Mouse (Mus musculus) forebrain, embryonic 13.5 days (tissue): ENCODE results near the gene Zbtb5. TPM values are rescaled to one million over a fixed set of nuclear protein-coding genes. Genes with fewer than 3 reads are reported as not detected.
A peak's percentile ranks its signal among the peaks of the same experiment; 100 is the strongest.

Experiments
- ATAC-seq: fragments of 200-750 bp; cut with Nextera tagmentation; 2 replicates; pipeline ENCODE4 v1.8.0; 2017
- H3K27ac ChIP-seq: fragments of 300-500 bp; sonication (generic); 2 replicates; pipeline ENCODE4 v1.5.1; 2015; ENCODE audit warnings: inconsistent platforms, mild to moderate bottlenecking, moderate library complexity
- H3K27me3 ChIP-seq: fragments of 300-500 bp; sonication (generic); 2 replicates; pipeline ENCODE4 v1.6.1; 2015; ENCODE audit warnings: mild to moderate bottlenecking, inconsistent platforms
- H3K36me3 ChIP-seq: fragments of 300-500 bp; sonication (generic); 2 replicates; pipeline ENCODE4 v1.6.1; 2015; ENCODE audit warnings: mild to moderate bottlenecking, inconsistent platforms; ENCODE audit not compliant: poor library complexity, severe bottlenecking
- H3K4me1 ChIP-seq: fragments of 300-500 bp; sonication (generic); 2 replicates; pipeline ENCODE4 v1.6.1; 2015; ENCODE audit warnings: inconsistent platforms
- H3K4me2 ChIP-seq: fragments of 300-500 bp; sonication (generic); 2 replicates; pipeline ENCODE4 v1.6.1; 2015; ENCODE audit warnings: inconsistent platforms, mild to moderate bottlenecking, moderate library complexity
- H3K4me3 ChIP-seq: fragments of 300-500 bp; sonication (generic); 2 replicates; pipeline ENCODE4 v1.5.1; 2015; ENCODE audit warnings: mild to moderate bottlenecking, inconsistent platforms
- H3K9ac ChIP-seq: fragments of 300-500 bp; sonication (generic); 2 replicates; pipeline ENCODE4 v1.6.1; 2015; ENCODE audit warnings: mild to moderate bottlenecking, inconsistent platforms
- H3K9me3 ChIP-seq: fragments of 300-500 bp; sonication (generic); replicated peaks from 2 replicates; pipeline ENCODE4 v1.6.1; 2016; ENCODE audit warnings: inconsistent platforms
- WGBS: fragments of 180-500 bp; shearing (Covaris S2); methylation state at CpG from one replicate; pipeline ENCODE4 v1.1.7; 2015; 5-methylcytosine and 5-hydroxymethylcytosine counted together
- polyA plus RNA-seq: library from polyadenylated mRNA; unstranded; fragments of >200 nt; fragmentation: Nextera tagmentation; extraction: Ambion mirVana; gene quantifications from 2 replicates; pipeline ENCODE4 v1.2.1, GENCODE M21; 2015

Gene Zbtb5
- polyA plus RNA-seq, 1 experiment from 2014 or later: 41.4 TPM

GRCm38 (mm10) chr4:45036048-45036447 lies 23.8 kb upstream of the Zbtb5 start:
- no peak overlapping the region for H3K4me3 ChIP-seq
- no peak for ATAC-seq
- peaks cover 86% of the 10 kb centered on the region for H3K36me3 ChIP-seq
- 94% methylated on average over 10 of the region's 10 CpGs for WGBS
- H3K4me2 ChIP-seq: no peak overlapping the region
- no peaks in the 10 kb centered on the region for H3K9me3 ChIP-seq
- no peak overlapping the region for H3K27ac ChIP-seq
- H3K27me3 ChIP-seq: no peaks in the 10 kb centered on the region
- H3K9ac ChIP-seq: no peak overlapping the region
- H3K4me1 ChIP-seq: no peaks in the 10 kb centered on the region

- H3K36me3 ChIP-seq: peaks cover 86% of the 10 kb centered on the region
- no peaks in the 10 kb centered on the region for H3K4me1 ChIP-seq
- no peak for ATAC-seq
- no peak overlapping the region for H3K4me2 ChIP-seq
- no peak overlapping the region for H3K4me3 ChIP-seq
- H3K27ac ChIP-seq: no peak overlapping the region
- no peaks in the 10 kb centered on the region for H3K27me3 ChIP-seq
- 87% methylated on average over 16 of the region's 16 CpGs for WGBS
- no peaks in the 10 kb centered on the region for H3K9me3 ChIP-seq
- H3K9ac ChIP-seq: no peak overlapping the region
Measured at GRCm38 (mm10) chr4:45034693-45035628, 22.7 kb upstream of the Zbtb5 start.

- Histone ChIP-seq H3K4me3 (no peak overlapping the region), H3K36me3 (peaks cover 94% of the 10 kb centered on the region), H3K27me3 (no peaks in the 10 kb centered on the region), H3K4me2 (no peak overlapping the region), H3K9ac (no peak overlapping the region), H3K9me3 (no peaks in the 10 kb centered on the region), H3K4me1 (no peaks in the 10 kb centered on the region), H3K27ac (no peak overlapping the region)
- ATAC-seq: no peak
- whole genome bisulfite sequencing: 86% methylated on average over 9 of the region's 9 CpGs
Measured at GRCm38 (mm10) chr4:45032586-45032985, 20.4 kb upstream of the Zbtb5 start.

- H3K9me3 ChIP-seq: no peaks in the 10 kb centered on the region
- WGBS: 83% methylated on average over 4 of the region's 4 CpGs
- H3K4me1 ChIP-seq: no peaks in the 10 kb centered on the region
- peaks cover 72% of the 10 kb centered on the region for H3K36me3 ChIP-seq
- ATAC-seq: no peak
- no peak overlapping the region for H3K4me3 ChIP-seq
- no peak overlapping the region for H3K9ac ChIP-seq
- H3K27ac ChIP-seq: no peak overlapping the region
- no peaks in the 10 kb centered on the region for H3K27me3 ChIP-seq
- H3K4me2 ChIP-seq: no peak overlapping the region
Measured at GRCm38 (mm10) chr4:45026459-45026858, 14.2 kb upstream of the Zbtb5 start.

- Histone ChIP-seq H3K4me1 (peaks cover 18% of the 10 kb centered on the region), H3K9me3 (no peaks in the 10 kb centered on the region), H3K9ac (peak overlapping the region; percentile 76), H3K4me2 (peak overlapping the region; percentile 95), H3K4me3 (peak overlapping the region; percentile 79), H3K27ac (no peak overlapping the region), H3K27me3 (no peaks in the 10 kb centered on the region), H3K36me3 (peaks cover 8% of the 10 kb centered on the region)
- 1% methylated on average over 14 of the region's 14 CpGs for WGBS
- ATAC-seq: peak; percentile 20
Measured at GRCm38 (mm10) chr4:45019009-45019408, 6.8 kb upstream of the Zbtb5 start.

GRCm38 (mm10) chr4:45018452-45018980 lies 6.3 kb upstream of the Zbtb5 start, which contains the start of gene Polr1e:
Gene Polr1e, plus strand, starts transcription at chr4:45018583.
- Histone ChIP-seq H3K9me3 (no peaks in the 10 kb centered on the region), H3K27me3 (no peaks in the 10 kb centered on the region), H3K4me2 (peak within 1 kb of the TSS; percentile 95), H3K36me3 (peaks cover 5% of the 10 kb centered on the region; the same call in 1 of the 2 replicates), H3K9ac (peak within 1 kb of the TSS; percentile 76), H3K4me1 (peaks cover 20% of the 10 kb centered on the region), H3K27ac (no peak within 1 kb of the TSS; the same call in 1 of the 2 replicates), H3K4me3 (peak within 1 kb of the TSS; percentile 79)
- peak; percentile 90 for ATAC-seq
- under 1% methylated on average over 28 of the region's 29 CpGs for WGBS

GRCm38 (mm10) chr4:45015615-45016014 lies 3.4 kb upstream of the Zbtb5 start:
- 11% methylated on average over 3 of the region's 3 CpGs for WGBS
- no peak for ATAC-seq
- H3K4me3 ChIP-seq: no peak overlapping the region
- H3K9me3 ChIP-seq: no peaks in the 10 kb centered on the region
- no peak overlapping the region for H3K27ac ChIP-seq
- H3K4me1 ChIP-seq: peaks cover 29% of the 10 kb centered on the region
- no peaks in the 10 kb centered on the region for H3K27me3 ChIP-seq
- 0 out of 2 replicates have a peak overlapping the region, but pooled peaks have one; percentile 34 for H3K9ac ChIP-seq
- H3K36me3 ChIP-seq: no peaks in the 10 kb centered on the region
- H3K4me2 ChIP-seq: no peak overlapping the region

GRCm38 (mm10) chr4:45013537-45013936 lies 1.3 kb upstream of the Zbtb5 start:
- Histone ChIP-seq H3K9ac (peak overlapping the region; percentile 76), H3K9me3 (no peaks in the 10 kb centered on the region), H3K27ac (no peak overlapping the region), H3K4me1 (peaks cover 24% of the 10 kb centered on the region), H3K27me3 (no peaks in the 10 kb centered on the region), H3K4me2 (peak overlapping the region; percentile 84), H3K36me3 (no peaks in the 10 kb centered on the region), H3K4me3 (peak overlapping the region; percentile 66)
- ATAC-seq: no peak
- WGBS: 4% methylated on average over 2 of the region's 2 CpGs

GRCm38 (mm10) chr4:45013031-45013431 lies 819 bp upstream of the Zbtb5 start:
- Histone ChIP-seq H3K4me3 (peak overlapping the region; percentile 66), H3K9ac (peak overlapping the region; percentile 76), H3K27me3 (no peaks in the 10 kb centered on the region), H3K27ac (peak overlapping the region; percentile 74; the same call in 1 of the 2 replicates), H3K4me1 (peaks cover 24% of the 10 kb centered on the region), H3K4me2 (peak overlapping the region; percentile 84), H3K9me3 (no peaks in the 10 kb centered on the region), H3K36me3 (no peaks in the 10 kb centered on the region)
- ATAC-seq: no peak
- 2% methylated on average over 13 of the region's 13 CpGs for WGBS

GRCm38 (mm10) chr4:45011581-45012104 lies 569 bp downstream of the Zbtb5 start:
- Histone ChIP-seq H3K4me1 (peaks cover 24% of the 10 kb centered on the region), H3K27ac (peak overlapping the region; percentile 95), H3K36me3 (no peaks in the 10 kb centered on the region), H3K4me3 (peak overlapping the region; percentile 82), H3K9me3 (no peaks in the 10 kb centered on the region), H3K4me2 (peak overlapping the region; percentile 84), H3K9ac (peak overlapping the region; percentile 93), H3K27me3 (no peaks in the 10 kb centered on the region)
- 0% methylated on average over 31 of the region's 31 CpGs for WGBS
- ATAC-seq: peak; percentile 72

GRCm38 (mm10) chr4:45010806-45011415 lies 1.3 kb downstream of the Zbtb5 start:
- Histone ChIP-seq H3K4me1 (peaks cover 24% of the 10 kb centered on the region), H3K27ac (peak overlapping the region; percentile 95; the same call in 1 of the 2 replicates), H3K4me2 (peak overlapping the region; percentile 84), H3K4me3 (peak overlapping the region; percentile 82), H3K27me3 (no peaks in the 10 kb centered on the region), H3K9ac (peak overlapping the region; percentile 93), H3K9me3 (no peaks in the 10 kb centered on the region), H3K36me3 (no peaks in the 10 kb centered on the region)
- 8% methylated on average over 11 of the region's 11 CpGs for WGBS
- ATAC-seq: no peak

- Histone ChIP-seq H3K4me2 (no peak overlapping the region), H3K9me3 (no peaks in the 10 kb centered on the region), H3K4me3 (no peak overlapping the region), H3K36me3 (peaks cover 9% of the 10 kb centered on the region; the same call in 1 of the 2 replicates), H3K27ac (no peak overlapping the region), H3K4me1 (peaks cover 10% of the 10 kb centered on the region), H3K9ac (no peak overlapping the region), H3K27me3 (no peaks in the 10 kb centered on the region)
- 95% methylated on average over 3 of the region's 3 CpGs for WGBS
- no peak for ATAC-seq
Measured at GRCm38 (mm10) chr4:45005452-45005851, 6.8 kb downstream of the Zbtb5 start.
